Mouse (Mus musculus): ENCODE measurements around the gene Klf5.

Gene Klf5

DNA sequence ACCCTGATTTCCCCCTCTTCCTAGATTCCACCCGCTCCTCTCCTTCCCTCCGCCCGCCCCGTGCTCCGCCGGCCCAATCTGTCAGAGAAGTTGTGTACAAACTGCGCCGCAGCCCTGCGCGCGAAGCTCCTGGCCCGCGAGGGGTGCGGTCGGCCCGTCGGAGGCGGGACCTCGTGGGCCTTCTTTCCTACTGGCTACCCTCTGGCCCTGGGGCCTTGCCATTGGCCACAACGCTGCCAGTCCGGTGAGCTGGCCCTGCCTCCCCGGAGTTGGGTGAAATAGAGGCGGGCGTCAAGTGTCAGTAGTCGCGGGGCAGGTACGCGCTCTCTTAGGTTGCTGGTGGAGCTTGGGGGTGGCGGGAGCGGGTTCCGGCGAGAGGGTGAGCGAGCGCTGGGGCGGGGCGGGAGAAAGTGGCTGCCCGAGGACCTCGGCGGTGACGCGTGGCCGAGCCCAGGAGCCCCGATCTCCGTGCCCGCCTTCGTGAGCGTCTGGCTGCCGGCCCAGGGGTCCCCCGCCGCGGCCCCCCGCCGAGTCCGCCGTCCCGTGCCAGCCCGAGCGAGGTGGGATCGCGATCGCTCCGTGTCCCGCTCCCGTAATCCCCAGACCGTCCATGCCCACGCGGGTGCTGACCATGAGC is at the start of gene Klf5:
TSS of gene Klf5 (plus strand) at position 307 of the 637 bp plus-strand sequence.
- peak; percentile 95 for DNase-seq

DNA sequence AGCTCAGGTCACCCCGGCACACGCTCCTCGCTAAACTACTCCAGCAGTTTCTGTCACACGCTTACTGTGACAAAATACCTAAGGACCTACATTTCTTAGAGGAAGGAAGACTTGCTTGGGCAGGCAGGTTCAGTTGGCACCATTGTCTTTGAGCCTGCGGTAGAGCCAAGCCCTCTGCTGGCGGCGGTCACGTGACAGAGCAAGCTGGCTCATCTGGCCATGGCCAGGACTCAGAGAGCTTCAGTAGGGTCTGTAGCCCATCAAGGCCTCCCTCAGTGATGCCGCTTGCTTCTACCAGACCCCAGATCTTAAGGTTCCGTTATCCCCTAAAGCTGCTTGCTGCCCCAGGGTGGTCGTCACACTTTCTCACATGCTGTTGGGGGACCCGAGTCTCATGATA is 36.5 kb upstream of the Klf5 start:
- DNase-seq = no peak

DNA sequence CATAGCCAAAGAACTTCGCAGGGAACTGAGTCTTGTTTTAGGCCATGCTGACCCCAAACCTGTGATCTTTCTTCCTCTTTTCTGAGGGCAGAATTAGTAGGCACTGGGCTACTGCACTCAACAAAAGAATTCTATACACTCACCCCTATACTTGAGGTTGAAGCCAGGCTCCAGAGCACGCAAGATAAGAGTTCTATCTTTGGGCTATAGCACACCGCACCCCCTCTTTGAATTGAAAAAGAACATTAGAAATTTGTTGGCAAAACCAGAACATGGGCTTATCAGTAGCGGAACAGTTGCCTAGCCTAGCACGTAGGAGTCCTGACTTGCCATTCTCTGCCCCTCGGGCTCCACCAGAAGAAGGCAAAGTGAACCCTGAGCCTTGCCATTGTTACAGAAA is 34.7 kb upstream of the Klf5 start:
- no peak for DNase-seq

DNA sequence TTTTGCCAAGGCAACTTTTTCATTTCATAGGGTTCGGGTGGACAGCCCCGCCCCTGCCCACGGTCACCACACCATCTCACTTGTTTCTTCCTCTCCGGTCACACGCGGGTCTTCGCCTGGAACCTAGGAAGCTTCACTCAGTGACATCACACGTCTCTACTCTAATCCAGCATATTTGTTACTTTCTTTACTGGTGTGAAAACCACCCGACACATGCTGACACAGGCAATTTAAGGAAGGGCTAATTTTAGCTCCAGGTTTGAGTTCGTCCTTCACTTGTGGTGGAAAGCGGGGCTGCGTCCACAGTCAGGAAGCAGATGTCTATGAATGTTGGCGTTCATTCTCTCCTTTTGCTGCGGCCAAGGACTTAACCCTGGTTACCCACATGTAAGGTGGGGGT is 32.7 kb upstream of the Klf5 start:
- no peak for DNase-seq

DNA sequence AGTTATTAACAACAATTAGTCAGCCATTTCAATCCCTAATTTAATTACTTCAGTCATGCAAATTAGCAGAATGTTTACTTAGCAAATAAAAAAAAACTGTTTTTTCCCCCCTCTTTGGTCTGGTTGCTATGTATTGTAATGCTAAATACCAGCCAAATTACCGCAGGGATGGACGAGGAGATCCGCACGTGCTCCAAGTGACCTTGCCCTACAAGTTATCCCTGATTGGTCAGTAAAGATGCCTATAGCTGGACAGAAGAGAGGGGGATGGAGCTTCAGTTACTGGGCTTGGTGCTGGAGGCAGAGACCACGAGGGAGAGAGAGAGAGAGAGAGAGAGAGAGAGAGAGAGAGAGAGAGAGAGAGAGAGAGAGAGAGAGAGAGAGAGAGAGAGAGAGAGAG is 31.7 kb upstream of the Klf5 start:
- no peak for DNase-seq

DNA sequence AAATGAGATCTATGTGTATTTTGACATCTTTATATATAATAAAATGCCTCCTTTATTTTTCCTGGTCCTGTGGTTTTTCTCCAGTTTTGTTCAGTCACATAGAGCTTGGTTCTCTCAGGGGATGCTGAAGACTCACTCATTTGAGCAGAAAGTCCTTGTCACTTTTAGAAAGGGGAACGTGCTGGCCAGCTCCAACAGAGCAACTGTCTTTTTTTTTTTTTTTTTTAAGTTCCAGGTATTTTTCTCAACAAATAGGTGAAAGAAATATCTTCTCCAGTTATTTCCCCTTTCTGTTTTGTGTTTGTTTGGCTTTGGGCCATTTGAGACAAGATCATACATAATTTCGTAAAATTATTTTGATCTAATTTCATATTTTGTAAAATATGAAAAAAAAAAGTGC is 24.4 kb upstream of the Klf5 start:
- no peak for DNase-seq

DNA sequence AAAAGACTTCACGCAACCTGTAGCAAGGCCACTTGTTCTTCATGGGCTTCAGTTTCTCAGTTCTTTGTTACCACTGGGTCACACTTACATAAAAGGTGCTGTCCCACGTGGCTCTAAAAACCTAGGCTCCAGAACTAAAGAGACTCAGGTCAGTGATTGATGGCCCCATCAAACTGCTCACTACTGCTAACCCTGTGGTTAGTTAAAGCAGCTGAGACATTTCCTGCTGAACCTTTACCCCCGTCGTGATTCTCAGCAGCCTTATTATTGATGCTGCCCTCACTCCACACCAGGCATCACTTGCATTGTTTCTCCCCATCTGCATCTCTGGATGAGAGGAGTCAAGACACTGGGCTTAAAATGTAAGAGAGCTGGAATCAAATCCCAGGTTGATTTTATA is 22.7 kb upstream of the Klf5 start:
- DNase-seq = no peak

DNA sequence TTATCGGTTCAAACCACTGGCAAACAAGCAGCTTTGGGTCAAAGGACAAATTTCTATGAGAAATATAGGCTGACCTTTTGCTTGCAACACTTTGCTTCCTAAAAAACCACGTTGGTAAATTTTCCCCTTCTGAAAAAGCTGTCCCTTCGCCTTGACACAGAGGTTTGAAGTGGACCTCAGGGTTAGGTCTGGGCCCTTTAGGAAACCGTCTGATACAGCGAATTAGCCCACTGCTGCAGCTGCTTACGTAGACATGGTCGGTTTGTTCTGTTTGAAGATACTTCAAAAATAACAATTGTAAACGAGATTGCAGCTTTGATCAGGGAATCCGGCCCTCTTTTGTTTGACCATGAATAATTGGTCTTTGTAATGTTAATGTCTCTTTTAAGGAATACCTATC is 20.2 kb upstream of the Klf5 start:
- no peak for DNase-seq

DNA sequence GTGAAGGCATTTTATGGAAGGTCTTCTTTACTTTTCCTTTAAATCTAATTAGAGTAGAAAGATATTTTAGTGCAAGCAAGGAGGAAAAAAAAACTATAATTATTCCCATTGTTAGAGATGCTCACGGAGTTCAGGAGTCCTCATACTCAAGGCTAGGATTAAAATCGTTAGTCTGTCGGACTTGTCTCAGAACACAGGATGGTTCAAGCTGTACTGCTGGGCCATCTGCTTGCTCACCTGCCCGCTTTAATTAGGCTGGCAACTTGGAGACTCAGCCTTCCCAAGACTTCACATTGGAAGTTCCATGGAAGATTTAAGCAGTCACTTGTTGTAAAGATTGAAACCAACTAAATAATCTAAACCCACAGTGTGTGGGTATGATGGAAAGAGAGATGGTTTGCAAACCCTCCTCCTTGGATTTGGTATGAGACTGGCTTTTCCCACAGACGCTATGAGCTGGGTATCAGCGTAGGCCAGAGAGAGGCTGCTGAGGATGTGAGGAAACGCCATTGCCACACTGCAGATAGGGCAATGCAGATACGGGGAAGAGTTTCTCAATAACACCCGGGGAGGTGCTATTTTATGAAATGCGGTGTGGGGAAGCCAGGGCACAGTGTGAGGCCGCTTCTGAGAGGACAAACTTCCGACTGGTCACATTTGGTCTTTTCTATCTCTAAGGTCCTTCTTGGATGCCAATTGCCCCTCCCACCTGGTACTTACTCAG is 19.6 kb upstream of the Klf5 start:
- DNase-seq = no peak

DNA sequence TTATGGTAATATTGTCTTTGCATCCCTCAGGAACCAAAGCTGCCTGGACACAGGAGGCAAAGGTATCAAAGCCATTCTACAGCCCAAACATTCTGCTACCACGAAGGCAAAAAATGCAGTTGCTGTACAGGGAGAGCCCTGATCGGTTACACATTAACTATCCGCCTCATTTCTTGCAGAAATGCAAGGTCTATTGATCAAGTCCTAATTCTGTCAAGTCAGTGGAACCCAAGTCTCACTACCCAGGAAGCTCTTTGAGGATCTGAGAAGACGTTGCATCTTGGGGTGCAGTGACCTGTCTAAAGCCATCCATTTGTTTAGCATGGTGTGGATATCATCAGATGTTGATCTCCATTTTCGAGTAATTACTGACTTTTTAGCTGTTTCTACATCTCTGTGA is 18.1 kb upstream of the Klf5 start:
- DNase-seq = no peak

DNA sequence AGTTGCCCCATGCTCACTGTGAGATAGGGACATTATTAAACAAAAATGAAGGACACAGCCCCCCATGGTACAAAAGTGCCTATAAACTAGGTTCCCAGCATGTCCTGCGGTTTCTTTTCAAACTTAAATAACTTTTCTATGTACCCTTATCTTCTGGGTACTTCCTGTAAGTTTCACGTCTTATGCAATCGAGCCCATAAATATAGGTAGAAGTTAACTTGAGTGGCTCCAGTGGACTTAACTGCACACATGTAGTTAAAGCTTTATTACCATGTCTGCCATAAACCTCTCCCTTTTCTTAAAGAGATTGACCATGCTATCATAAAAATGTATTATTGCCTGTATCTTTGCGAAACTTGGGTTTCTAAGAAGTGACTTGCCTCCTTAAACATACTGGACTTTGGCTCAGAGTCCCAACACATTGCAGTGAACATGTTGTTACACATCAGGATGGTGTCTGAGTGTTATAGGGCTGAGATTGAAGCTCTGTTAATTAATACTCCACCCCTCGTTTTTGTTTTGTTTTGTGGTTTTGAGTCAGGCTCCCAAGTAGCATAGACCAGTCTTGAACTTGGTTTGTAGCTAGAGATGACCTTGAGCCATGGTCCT is 17.6 kb upstream of the Klf5 start:
- DNase-seq = no peak

DNA sequence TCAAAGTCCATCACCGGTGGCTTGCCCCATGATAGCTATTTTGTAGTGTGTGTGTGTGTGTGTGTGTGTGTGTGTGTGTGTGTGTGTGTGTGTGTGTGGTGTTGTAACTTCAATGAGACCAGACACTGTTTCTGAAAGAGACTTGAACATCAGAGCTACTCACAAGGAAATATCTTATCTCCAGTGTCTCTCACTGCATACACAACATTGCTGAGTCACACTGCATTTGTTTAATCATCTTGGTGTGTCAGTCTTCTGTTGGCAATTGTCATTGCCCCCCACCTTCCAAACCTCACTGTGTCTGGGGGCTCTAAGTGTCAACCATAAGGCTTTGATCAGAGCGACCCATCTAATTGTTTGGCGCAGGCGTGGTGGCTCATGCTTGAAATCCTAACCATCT is 13.0 kb upstream of the Klf5 start:
- DNase-seq = no peak

DNA sequence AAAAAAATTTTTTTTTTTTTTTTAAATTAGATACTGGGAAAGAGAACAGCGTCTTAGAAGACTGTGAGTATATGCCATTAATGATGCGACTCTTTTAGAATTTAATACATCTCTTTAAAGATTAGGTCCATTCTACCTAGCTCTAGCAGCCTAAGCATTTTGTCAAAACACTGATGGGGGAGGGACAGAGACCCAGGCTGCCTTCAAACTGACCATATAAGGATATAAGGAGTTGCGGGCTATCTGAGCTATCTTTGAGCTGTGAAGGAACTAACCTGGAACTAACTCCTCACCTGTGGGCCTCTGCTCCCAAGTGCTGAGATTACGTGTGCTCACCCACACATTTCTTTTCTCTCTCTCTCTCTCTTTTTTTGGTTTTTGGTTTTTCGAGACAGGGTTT is 6.3 kb upstream of the Klf5 start:
- no peak for DNase-seq

DNA sequence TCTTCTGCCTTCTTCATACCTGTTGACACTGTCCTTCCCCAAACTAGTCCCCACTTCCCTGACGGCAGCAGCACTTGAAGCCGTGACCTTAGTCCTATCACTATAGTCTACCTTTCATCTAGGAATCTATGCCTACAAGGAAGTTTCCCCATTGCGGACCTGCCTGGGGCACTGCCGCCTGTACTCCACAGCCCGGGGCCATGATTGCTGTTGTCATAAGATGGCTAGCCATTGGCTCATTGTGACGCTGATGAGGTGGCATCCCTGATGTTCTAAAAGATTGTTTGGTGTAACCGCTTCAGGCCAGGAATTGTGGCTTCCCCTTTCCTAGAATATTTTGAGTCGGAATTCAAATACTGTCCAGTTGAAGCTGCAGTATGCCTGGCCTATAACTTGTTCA is 4.1 kb upstream of the Klf5 start:
- no peak for DNase-seq

DNA sequence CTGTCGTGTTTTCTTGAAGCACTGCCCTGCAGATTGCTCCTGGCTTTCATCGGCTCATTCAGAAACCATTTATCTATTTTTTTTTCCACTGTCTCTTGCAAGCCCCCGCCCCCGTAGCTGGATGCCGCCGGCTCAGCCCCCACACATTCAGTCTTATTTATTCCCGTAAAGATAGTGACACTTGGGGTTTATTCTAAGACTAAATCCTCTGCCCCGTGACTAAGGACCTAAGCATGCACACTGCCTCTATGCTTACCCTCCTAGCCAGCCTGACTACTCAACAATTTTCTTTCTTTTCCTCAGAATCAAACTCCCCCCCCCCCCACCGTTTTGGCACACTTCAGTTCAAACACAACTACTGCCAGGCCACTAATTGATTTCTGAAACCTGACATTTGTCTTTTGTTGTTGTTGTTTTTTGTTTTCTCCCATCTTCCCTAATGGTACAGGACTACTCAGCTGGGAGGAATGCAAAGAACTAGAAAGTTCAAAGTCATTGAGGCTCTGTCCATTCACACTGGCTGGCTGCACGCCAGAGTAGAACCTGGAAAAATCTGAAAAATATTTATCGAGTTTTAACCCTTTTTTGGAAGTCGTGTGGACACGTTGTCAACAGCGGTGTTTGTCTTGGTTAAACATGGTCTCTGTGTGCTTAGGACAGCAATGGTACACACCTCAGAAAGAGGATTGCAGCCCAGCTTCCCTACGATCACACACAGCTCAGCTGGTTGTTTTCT is 2.7 kb upstream of the Klf5 start:
- no peak for DNase-seq

DNA sequence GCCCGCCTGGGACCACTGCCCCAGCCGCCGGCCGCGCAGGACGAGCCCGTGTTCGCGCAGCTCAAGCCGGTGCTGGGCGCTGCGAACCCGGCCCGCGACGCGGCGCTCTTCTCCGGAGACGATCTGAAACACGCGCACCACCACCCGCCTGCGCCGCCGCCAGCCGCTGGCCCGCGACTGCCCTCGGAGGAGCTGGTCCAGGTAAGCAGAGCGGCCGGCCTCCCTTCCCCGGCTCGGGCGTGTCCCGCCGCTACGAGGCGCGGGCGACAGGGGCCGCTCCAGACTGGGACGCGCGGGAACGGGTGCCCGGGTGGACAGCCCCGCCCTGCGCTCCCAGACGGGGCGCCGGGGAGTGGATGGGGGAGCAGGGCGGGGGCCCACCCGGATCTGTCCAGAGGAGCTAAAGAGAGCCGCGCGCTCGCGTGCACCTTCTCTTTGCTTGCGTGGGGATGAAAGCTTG is 561 bp downstream of the Klf5 start:
- DNase-seq = peak; percentile 65

DNA sequence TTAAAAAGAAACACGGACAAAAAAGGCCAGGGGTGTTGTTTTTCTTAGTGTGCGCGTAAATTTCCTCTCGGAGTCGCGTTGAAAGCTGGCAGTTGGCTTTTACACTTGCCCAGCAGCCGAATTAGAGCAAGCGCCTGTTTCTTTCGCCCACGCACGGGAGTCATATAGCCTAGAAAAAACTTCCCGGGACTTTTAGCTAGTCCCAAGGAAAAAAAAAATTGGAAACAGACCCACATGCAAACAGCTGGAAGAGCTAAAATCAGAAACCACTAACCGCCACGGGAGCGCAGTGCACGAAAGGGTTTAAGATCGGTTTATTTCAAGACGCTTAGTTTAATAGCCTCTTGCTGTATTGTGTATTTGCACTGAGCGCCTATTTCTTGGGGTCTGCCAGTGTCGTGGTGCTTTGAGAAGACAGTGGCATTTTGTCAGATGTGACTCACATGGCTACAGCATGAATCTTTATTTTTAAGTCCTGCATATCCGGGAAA is 1.3 kb downstream of the Klf5 start:
- peak; percentile 52 for DNase-seq

DNA sequence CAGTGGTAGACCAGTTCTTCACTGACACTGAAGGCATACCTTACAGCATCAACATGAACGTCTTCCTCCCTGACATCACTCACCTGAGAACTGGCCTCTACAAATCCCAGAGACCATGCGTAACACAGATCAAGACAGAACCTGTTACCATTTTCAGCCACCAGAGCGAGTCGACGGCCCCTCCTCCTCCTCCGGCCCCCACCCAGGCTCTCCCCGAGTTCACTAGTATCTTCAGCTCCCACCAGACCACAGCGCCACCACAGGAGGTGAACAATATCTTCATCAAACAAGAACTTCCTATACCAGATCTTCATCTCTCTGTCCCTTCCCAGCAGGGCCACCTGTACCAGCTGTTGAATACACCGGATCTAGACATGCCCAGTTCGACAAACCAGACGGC is 3.0 kb downstream of the Klf5 start:
- DNase-seq = no peak

DNA sequence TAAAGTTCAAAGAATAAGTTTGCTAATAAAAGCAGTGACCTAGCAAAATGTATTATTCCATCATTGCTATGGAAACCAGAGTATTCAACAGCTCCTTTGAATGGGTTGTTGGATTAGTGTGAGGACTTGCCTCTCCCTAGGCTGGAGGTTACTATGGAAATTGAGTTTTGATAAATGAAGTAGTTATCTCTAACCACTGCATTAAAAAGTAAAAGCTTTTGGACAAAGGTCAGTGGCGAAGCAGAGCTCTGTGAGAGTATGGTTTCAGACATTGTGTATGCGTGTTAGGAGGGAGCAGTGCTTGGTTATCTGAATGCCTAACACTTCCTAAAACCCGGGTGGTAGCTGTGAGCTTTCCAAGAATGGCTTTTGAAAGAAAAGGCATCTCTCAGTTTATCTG is 5.9 kb downstream of the Klf5 start:
- DNase-seq = no peak

DNA sequence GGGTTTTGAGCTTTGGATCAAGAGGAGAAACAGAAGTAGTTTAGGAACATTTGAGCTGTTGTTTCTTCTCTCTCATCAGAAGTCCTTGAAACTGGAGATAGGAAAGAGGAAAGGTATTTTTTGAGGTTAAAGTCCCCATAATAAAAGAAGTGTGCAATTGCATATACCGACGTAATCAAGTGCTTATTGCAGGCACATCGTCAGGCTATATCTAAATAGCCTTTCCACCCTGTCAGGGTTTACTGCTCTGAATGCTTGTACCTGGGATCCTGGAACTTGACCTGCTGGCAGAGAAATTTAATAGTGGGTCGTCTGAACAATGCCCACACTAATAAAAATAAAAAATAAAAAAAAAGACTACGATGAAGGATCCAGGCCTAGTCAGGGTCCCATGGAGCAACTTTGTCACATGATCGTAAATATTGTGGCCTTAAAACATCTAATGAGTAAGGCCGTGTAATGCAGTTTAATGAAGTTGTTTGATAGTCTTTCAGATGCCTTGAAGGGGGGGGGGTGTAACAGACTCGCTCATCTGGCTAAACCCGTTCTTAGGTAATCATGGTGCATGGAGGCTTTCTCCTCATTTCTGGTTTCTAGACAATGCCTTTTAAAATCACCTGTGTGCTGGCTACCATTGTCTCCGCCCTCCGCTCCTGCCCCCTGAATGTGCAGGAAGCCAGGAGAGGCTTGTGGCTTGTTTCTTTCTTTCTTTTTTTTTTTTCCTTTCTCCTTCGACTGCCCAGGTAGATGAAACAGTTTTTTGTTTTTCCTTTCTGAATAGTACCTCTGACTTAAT is 6.7 kb downstream of the Klf5 start:
- no peak for DNase-seq

DNA sequence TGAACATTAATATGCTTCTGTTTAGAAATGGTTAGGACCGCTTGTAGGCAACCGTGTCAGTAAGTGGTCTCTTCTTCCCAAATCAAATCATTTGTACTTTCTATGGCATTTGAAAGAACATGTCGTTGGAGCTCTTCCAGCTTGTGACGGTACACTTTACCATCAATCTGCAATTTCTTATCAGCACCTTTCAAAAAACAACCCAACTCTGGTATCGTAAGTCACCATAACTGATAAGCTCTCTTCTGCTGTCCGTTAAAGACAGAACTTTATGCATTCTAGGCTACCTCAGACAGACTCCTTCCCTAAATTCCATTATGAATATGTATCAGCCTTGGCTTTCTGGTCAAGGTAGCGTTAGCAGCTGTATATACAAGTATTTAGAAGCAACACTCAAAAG is 7.9 kb downstream of the Klf5 start:
- DNase-seq = no peak

DNA sequence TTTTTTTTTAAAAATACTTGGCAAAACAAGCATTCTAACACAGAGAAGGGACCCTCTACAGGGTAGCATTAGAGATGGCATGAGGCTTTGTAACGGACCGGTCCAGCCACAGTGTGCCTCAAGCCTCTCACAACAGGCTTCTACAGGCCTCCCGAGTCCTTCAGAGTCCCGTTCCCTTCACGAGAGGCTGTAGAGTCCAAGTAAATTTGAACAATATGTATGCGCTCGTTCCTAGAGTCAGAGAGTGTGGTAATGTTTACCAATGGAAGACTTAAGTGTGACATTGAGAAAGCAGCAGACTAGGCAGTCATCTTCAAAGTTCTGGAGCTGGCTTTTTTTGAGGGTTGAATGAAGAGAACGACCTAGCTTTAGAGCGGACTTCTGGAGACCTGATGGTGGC is 11.1 kb downstream of the Klf5 start:
- DNase-seq = no peak

DNA sequence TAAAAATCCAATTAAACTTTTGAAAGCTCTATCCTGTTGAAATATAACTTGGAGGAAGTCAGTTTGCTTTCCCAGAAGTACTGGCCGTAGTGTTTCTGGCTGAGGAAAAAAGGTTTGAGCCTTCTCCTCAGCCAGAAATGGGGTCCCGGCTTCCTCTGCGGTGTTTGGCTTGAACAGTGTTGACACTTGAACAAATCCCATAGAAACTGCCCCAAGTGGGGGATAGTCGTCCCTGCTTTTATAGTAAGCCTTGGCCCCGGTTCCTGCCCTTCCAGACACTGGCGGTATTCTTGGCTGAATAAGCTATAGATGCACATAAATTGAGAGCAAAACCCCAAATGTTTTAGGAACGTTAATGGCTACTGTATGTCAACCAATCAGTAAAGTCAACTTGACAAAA is 11.9 kb downstream of the Klf5 start:
- no peak for DNase-seq
